ENCODE assay signal across 16 mouse cellular contexts in genomic region chr8:61295441-61295840, GRCm38 (mm10).
A peak's percentile ranks its signal among the peaks of the same experiment; 100 is the strongest.
DNase-seq lines count a peak whose midpoint lies in the region; ATAC-seq and TF ChIP-seq lines count a peak whose summit lies in the region.
"Had no signal": no experiment of that assay in that cellular context is flagged by ENCODE, and none has a peak within 500 bp of the region (broad histone marks: within the 10 kb centered on the region; RNA-seq: fewer than 3 reads in every experiment).

No protein-coding gene starts in this region.

- no peak for TF ChIP-seq POLR2A in ES-Bruce4 (IDR thresholded peaks at IDR 0.05; ENCODE audit: insufficient read depth, low read length)

- TF ChIP-seq EP300 in ES-Bruce4 (IDR thresholded peaks at IDR 0.05; ENCODE audit: insufficient read depth, low read depth, low read length) = 0 out of 2 replicates have a peak, but pooled peaks have one; percentile 31

- H3K9me3 ChIP-seq in ES-Bruce4 (replicated peaks; ENCODE audit: control insufficient read depth, insufficient read depth, low read length, poor library complexity, severe bottlenecking) = no peaks in the 10 kb centered on the region
- no peaks in the 10 kb centered on the region for H3K9me3 ChIP-seq in forebrain, embryonic 16.5 days (ENCODE audit: control insufficient read depth, low read length)
- no peaks in the 10 kb centered on the region for H3K9me3 ChIP-seq in midbrain, embryonic 12.5 days
- H3K9me3 ChIP-seq: liver, embryonic 12.5 days had no signal

- no peak for TF ChIP-seq CTCF in ES-Bruce4 (IDR thresholded peaks at IDR 0.05; ENCODE audit: low read depth, low read length)

- H3K27me3 ChIP-seq in ES-Bruce4 (ENCODE audit: control insufficient read depth, insufficient read depth, low read length, poor library complexity, severe bottlenecking) = no peaks in the 10 kb centered on the region
- H3K27me3 ChIP-seq in forebrain, embryonic 16.5 days (replicated peaks; ENCODE audit: control insufficient read depth, insufficient read depth, low read length) = no peaks in the 10 kb centered on the region
- no peaks in the 10 kb centered on the region for H3K27me3 ChIP-seq in midbrain, embryonic 12.5 days
- H3K27me3 ChIP-seq: liver, embryonic 12.5 days had no signal

- no peak overlapping the region for H3K4me3 ChIP-seq in ES-Bruce4 (ENCODE audit: low read depth, low read length)
- H3K4me3 ChIP-seq in forebrain, embryonic 16.5 days (replicated peaks; ENCODE audit: low read length) = no peak overlapping the region
- H3K4me3 ChIP-seq in midbrain, embryonic 12.5 days = no peak overlapping the region
- H3K4me3 ChIP-seq: liver, embryonic 12.5 days; myocyte had no signal

- no peaks in the 10 kb centered on the region for H3K36me3 ChIP-seq in ES-Bruce4 (ENCODE audit: control insufficient read depth, insufficient read depth, low read length, poor library complexity, severe bottlenecking)
- H3K36me3 ChIP-seq in forebrain, embryonic 16.5 days (ENCODE audit: control insufficient read depth, insufficient read depth) = no peaks in the 10 kb centered on the region
- H3K36me3 ChIP-seq in midbrain, embryonic 12.5 days = no peaks in the 10 kb centered on the region
- H3K36me3 ChIP-seq: liver, embryonic 12.5 days had no signal

- no peaks in the 10 kb centered on the region for H3K4me1 ChIP-seq in ES-Bruce4 (ENCODE audit: control insufficient read depth, insufficient read depth, low read length)
- H3K4me1 ChIP-seq in forebrain, embryonic 16.5 days (replicated peaks; ENCODE audit: control insufficient read depth, insufficient read depth, low read length) = peaks cover 10% of the 10 kb centered on the region
- peaks cover 21% of the 10 kb centered on the region for H3K4me1 ChIP-seq in midbrain, embryonic 12.5 days
- H3K4me1 ChIP-seq: liver, embryonic 12.5 days had no signal

- H3K27ac ChIP-seq in ES-Bruce4 (ENCODE audit: insufficient read depth, low read length) = no peak overlapping the region
- no peak overlapping the region for H3K27ac ChIP-seq in forebrain, embryonic 16.5 days (ENCODE audit: low read length)
- H3K27ac ChIP-seq in midbrain, embryonic 12.5 days (replicated peaks) = 0 out of 2 replicates have a peak overlapping the region, but pooled peaks have one; percentile 36
- H3K27ac ChIP-seq: liver, embryonic 12.5 days; stomach, postnatal 0 days had no signal

- DNase-seq in embryo, embryonic 10 days (ENCODE audit: low spot score) = peak; percentile 71
- no peak for DNase-seq in kidney, postnatal 4 days
- no peak for DNase-seq in cerebellum, postnatal 4 days (ENCODE audit: low spot score in 2 of 2)
- no peak for DNase-seq in spleen, adult 18-20 months
- DNase-seq in cerebellum, adult 9-11 months = no peak
- DNase-seq: cerebellum, postnatal 25 days; heart, postnatal 14 days; kidney, adult 2 months; layer of hippocampus, postnatal 36 days; right cerebral cortex, postnatal 14 days had no signal

- 18% methylated on average over 12 of the region's 12 CpGs for WGBS in forebrain, embryonic 16.5 days
- WGBS in midbrain, embryonic 12.5 days = 11% methylated on average over 12 of the region's 12 CpGs

- no peak overlapping the region for H3K9ac ChIP-seq in ES-Bruce4 (ENCODE audit: low read depth, poor library complexity, severe bottlenecking)
- no peak overlapping the region for H3K9ac ChIP-seq in forebrain, embryonic 16.5 days (replicated peaks; ENCODE audit: low read depth, low read length)
- no peak overlapping the region for H3K9ac ChIP-seq in midbrain, embryonic 12.5 days (replicated peaks)
- H3K9ac ChIP-seq: liver, embryonic 12.5 days had no signal

- peak overlapping the region; percentile 26 for H3K4me2 ChIP-seq in forebrain, embryonic 16.5 days (ENCODE audit: low read length)
- peak overlapping the region; percentile 33 for H3K4me2 ChIP-seq in midbrain, embryonic 12.5 days (replicated peaks)
- H3K4me2 ChIP-seq: liver, embryonic 12.5 days had no signal

- peak; percentile 88 for ATAC-seq in forebrain, embryonic 16.5 days
- peak; percentile 90 for ATAC-seq in midbrain, embryonic 12.5 days (ENCODE audit: low FRiP score, low read depth)
- ATAC-seq: liver, embryonic 12.5 days had no signal
